26 mouse cellular contexts compared by ENCODE assay signal in genomic region chr5:42164731-42165130, GRCm38 (mm10).
A peak's percentile ranks its signal among the peaks of the same experiment; 100 is the strongest.
DNase-seq lines count a peak whose midpoint lies in the region; ATAC-seq lines count a peak whose summit lies in the region.
"Had no signal": no experiment of that assay in that cellular context is flagged by ENCODE, and none has a peak within 500 bp of the region (broad histone marks: within the 10 kb centered on the region; RNA-seq: fewer than 3 reads in every experiment).

No protein-coding gene starts in this region.

- H3K4me1 ChIP-seq in midbrain, embryonic 15.5 days, result peaks cover 3% of the 10 kb centered on the region; the same call in 1 of the 2 replicates
- H3K4me1 ChIP-seq: forebrain, embryonic 15.5 days; kidney, embryonic 15.5 days; liver, embryonic 13.5 days; lung, embryonic 15.5 days; midbrain, embryonic 12.5 days had no signal

- no peaks in the 10 kb centered on the region for H3K27me3 ChIP-seq in midbrain, embryonic 15.5 days (replicated peaks)
- H3K27me3 ChIP-seq: forebrain, embryonic 15.5 days; kidney, embryonic 15.5 days; liver, embryonic 13.5 days; lung, embryonic 15.5 days; midbrain, embryonic 12.5 days had no signal

- no peak overlapping the region for H3K9ac ChIP-seq in midbrain, embryonic 15.5 days
- H3K9ac ChIP-seq: forebrain, embryonic 15.5 days; kidney, embryonic 15.5 days; liver, embryonic 13.5 days; lung, embryonic 15.5 days; midbrain, embryonic 12.5 days had no signal

- no peak; the same call in 1 of the 2 replicates for ATAC-seq in midbrain, embryonic 15.5 days (replicated peaks)
- ATAC-seq: activated CD4-positive, CD25-positive, alpha-beta regulatory T cell, adult 4 months; CD4-positive, CD25-positive, alpha-beta regulatory T cell, adult 4 months; forebrain, embryonic 15.5 days; intestine, embryonic 16.5 days had no signal

- WGBS in midbrain, embryonic 15.5 days, result 63% methylated on average over 2 of the region's 2 CpGs

- peak; percentile 19 for DNase-seq in embryo, embryonic 10.5 days (ENCODE audit: low spot score)
- DNase-seq in embryo, embryonic 10 days (ENCODE audit: low spot score), result no peak
- peak; percentile 6 for DNase-seq in retina, postnatal 1 day
- no peak for DNase-seq in retina, embryonic 14.5 days (ENCODE audit: low spot score)
- no peak for DNase-seq in right cerebral cortex, postnatal 36 days (ENCODE audit: low spot score in 2 of 2)
- no peak for DNase-seq in B cell, adult 2 months
- DNase-seq in urinary bladder, postnatal 4 days (ENCODE audit: low spot score in 2 of 2), result no peak
- DNase-seq: adrenal gland, postnatal 14 days; cerebellum, adult 11-12 months; cerebellum, postnatal 14 days; gastrocnemius, postnatal 25 days; heart, adult 2 months; heart, postnatal 4 days; kidney, postnatal 4 days; liver, embryonic 13.5 days; lung, postnatal 4 days; right cerebral cortex, postnatal 25 days had no signal

- no peak overlapping the region for H3K4me2 ChIP-seq in midbrain, embryonic 15.5 days
- H3K4me2 ChIP-seq: forebrain, embryonic 15.5 days; kidney, embryonic 15.5 days; liver, embryonic 13.5 days; lung, embryonic 15.5 days; midbrain, embryonic 12.5 days had no signal

- no peak overlapping the region for H3K4me3 ChIP-seq in midbrain, embryonic 15.5 days
- H3K4me3 ChIP-seq: erythroblast, embryonic 14.5 days; forebrain, embryonic 15.5 days; heart, adult 2 months; kidney, embryonic 15.5 days; liver, embryonic 13.5 days; lung, embryonic 15.5 days; midbrain, embryonic 12.5 days had no signal

- H3K9me3 ChIP-seq in midbrain, embryonic 15.5 days, result no peaks in the 10 kb centered on the region
- H3K9me3 ChIP-seq: forebrain, embryonic 15.5 days; kidney, embryonic 15.5 days; liver, embryonic 13.5 days; lung, embryonic 15.5 days; midbrain, embryonic 12.5 days had no signal

- H3K27ac ChIP-seq in midbrain, embryonic 15.5 days, result 0 out of 2 replicates have a peak overlapping the region, but pooled peaks have one; percentile 11
- H3K27ac ChIP-seq: forebrain, embryonic 15.5 days; heart, adult 2 months; kidney, embryonic 15.5 days; liver, embryonic 13.5 days; lung, embryonic 15.5 days; midbrain, embryonic 12.5 days had no signal

- no peaks in the 10 kb centered on the region for H3K36me3 ChIP-seq in midbrain, embryonic 15.5 days (replicated peaks)
- H3K36me3 ChIP-seq: forebrain, embryonic 15.5 days; kidney, embryonic 15.5 days; liver, embryonic 13.5 days; lung, embryonic 15.5 days; midbrain, embryonic 12.5 days had no signal

Comparison
In these comparisons a context has a peak if more than half of its experiments do, and no peak if none do; other contexts are left out.
1. DNase-seq: peak in embryo, embryonic 10.5 days (single experiment) and retina, postnatal 1 day (single experiment); none in embryo, embryonic 10 days (single experiment), retina, embryonic 14.5 days (single experiment), right cerebral cortex, postnatal 36 days (0 of 2), B cell, adult 2 months (0 of 2) and urinary bladder, postnatal 4 days (0 of 2).